Mouse (Mus musculus): ENCODE measurements around the gene Prkcb.

- TF ChIP-seq POLR2A (IDR thresholded peaks at IDR 0.05; ENCODE audit: insufficient read depth, low read depth, low read length) (no peak), CTCF (IDR thresholded peaks at IDR 0.05) (no peak), EP300 (IDR thresholded peaks at IDR 0.05; ENCODE audit: insufficient read depth, low read depth, low read length) (no peak)
Observed at GRCm38 (mm10) chr7:122249321-122249821, 39.2 kb upstream of the Prkcb start.

Data from heart, adult 2 months (tissue).